25 mouse cellular contexts compared by ENCODE assay signal in the genomic region with DNA sequence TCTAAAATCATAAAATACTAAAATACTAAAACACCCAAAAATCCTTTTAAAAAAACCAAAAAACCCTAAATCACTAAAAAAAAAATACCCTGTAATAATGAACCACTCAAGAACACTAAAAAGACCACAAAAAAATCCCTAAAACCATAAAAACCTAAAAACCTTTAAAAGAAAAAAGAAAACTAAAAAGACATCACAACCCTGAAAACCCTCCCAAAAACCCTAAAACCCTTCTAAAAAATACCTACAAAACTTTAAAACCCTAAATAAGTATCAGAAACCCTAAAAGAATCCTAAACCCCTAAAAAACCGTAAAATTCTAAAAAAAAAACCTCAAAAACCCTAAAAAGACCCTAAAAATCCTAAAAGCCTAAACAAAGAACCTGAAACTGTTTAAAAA. TPM values are rescaled to one million over a fixed set of nuclear protein-coding genes. Genes with fewer than 3 reads are reported as not detected.
"Had no signal": no experiment of that assay in that cellular context is flagged by ENCODE, and none has a peak within 500 bp of the region (broad histone marks: within the 10 kb centered on the region; RNA-seq: fewer than 3 reads in every experiment).

No protein-coding gene starts in this region.

- H3K4me2 ChIP-seq: lung, embryonic 15.5 days; midbrain, embryonic 13.5 days; midbrain, embryonic 15.5 days; neural tube, embryonic 13.5 days; neural tube, embryonic 15.5 days had no signal

- H3K4me3 ChIP-seq: lung, embryonic 15.5 days; midbrain, embryonic 10.5 days; midbrain, embryonic 13.5 days; midbrain, embryonic 15.5 days; myocyte; neural tube, embryonic 13.5 days; neural tube, embryonic 15.5 days had no signal

- H3K4me1 ChIP-seq: lung, embryonic 15.5 days; midbrain, embryonic 10.5 days; midbrain, embryonic 13.5 days; midbrain, embryonic 15.5 days; neural tube, embryonic 13.5 days; neural tube, embryonic 15.5 days had no signal

- DNase-seq: liver, postnatal 0 days; lung, adult 2 months; lung, postnatal 14 days; lung, postnatal 4 days; retina, postnatal 1 day; right cerebral cortex, adult 18-20 months; right cerebral cortex, postnatal 25 days; right cerebral cortex, postnatal 4 days; spleen, adult 18-20 months; thymus, adult 18-20 months; thymus, postnatal 14 days; thymus, postnatal 36 days had no signal

- H3K36me3 ChIP-seq: lung, embryonic 15.5 days; midbrain, embryonic 13.5 days; midbrain, embryonic 15.5 days; neural tube, embryonic 13.5 days; neural tube, embryonic 15.5 days had no signal

- H3K9ac ChIP-seq: liver, postnatal 0 days; lung, embryonic 15.5 days; midbrain, embryonic 13.5 days; midbrain, embryonic 15.5 days; neural tube, embryonic 13.5 days; neural tube, embryonic 15.5 days had no signal

- ATAC-seq: liver, postnatal 0 days; lung, postnatal 0 days; midbrain, embryonic 13.5 days; midbrain, embryonic 15.5 days had no signal

- H3K27ac ChIP-seq: lung, embryonic 15.5 days; midbrain, embryonic 10.5 days; midbrain, embryonic 13.5 days; midbrain, embryonic 15.5 days; neural tube, embryonic 13.5 days; neural tube, embryonic 15.5 days had no signal

- H3K27me3 ChIP-seq: lung, embryonic 15.5 days; midbrain, embryonic 13.5 days; midbrain, embryonic 15.5 days; neural tube, embryonic 13.5 days; neural tube, embryonic 15.5 days had no signal

- H3K9me3 ChIP-seq: lung, embryonic 15.5 days; midbrain, embryonic 10.5 days; midbrain, embryonic 13.5 days; midbrain, embryonic 15.5 days; neural tube, embryonic 13.5 days; neural tube, embryonic 15.5 days had no signal

RNA-seq across cellular contexts. Expression of a gene that starts 32.8 kb away (rescaled TPM):
- total RNA-seq: megakaryocyte, adult 5-6 weeks; megakaryocyte-erythroid progenitor cell, adult 5-6 weeks had no signal
- polyA plus RNA-seq: lung, adult 2 months; lung, embryonic 15.5 days; lung, postnatal 0 days; midbrain, embryonic 10.5 days; midbrain, embryonic 13.5 days; midbrain, embryonic 15.5 days; neural tube, embryonic 11.5 days; neural tube, embryonic 13.5 days; neural tube, embryonic 15.5 days; stomach, embryonic 14.5 days; stomach, embryonic 16.5 days had no signal
